Mouse (Mus musculus) megakaryocyte, embryonic 14.5 days (primary cell): ENCODE measurements at regions not wholly inside any gene's neighbourhood (a gene's known extent, or its start where the extent isn't known, plus 50 kb on each side); places are given as distances from the start of the nearest gene placed in this dataset.

ENCODE experiments used
- H3K27me3 ChIP-seq: replicated peaks from 2 replicates; pipeline ENCODE3; 2012; ENCODE audit warnings: inconsistent platforms
- H3K36me3 ChIP-seq: replicated peaks from 2 replicates; pipeline ENCODE3; 2012; ENCODE audit warnings: low read length, inconsistent platforms, mixed read lengths
- H3K4me1 ChIP-seq: 2 replicates; pipeline ENCODE4 v1.6.1; 2012; ENCODE audit warnings: inconsistent platforms
- H3K4me3 ChIP-seq: replicated peaks from 2 replicates; pipeline ENCODE3; 2012; ENCODE audit warnings: moderate library complexity, mild to moderate bottlenecking, inconsistent platforms
- H3K9me3 ChIP-seq: 2 replicates; pipeline ENCODE4 v1.6.1; 2012; ENCODE audit warnings: inconsistent platforms
- FLI1 ChIP-seq: IDR thresholded peaks from 2 replicates; pipeline ENCODE4 v1.6.1; 2012; ENCODE audit warnings: low read length, inconsistent platforms, mixed read lengths
- GATA1 ChIP-seq: IDR thresholded peaks from 3 replicates; pipeline ENCODE4 v1.6.1; 2012; ENCODE audit warnings: mixed read lengths, low read length, inconsistent platforms, borderline replicate concordance

GRCm38 (mm10) chr7:39864130-39864529 is 346.6 kb downstream of the Zfp619 start:
- TF ChIP-seq FLI1: no peak
- no peak for TF ChIP-seq GATA1
- Histone ChIP-seq H3K36me3 (no peaks in the 10 kb centered on the region), H3K4me3 (no peak overlapping the region), H3K4me1 (no peaks in the 10 kb centered on the region), H3K9me3 (peaks cover 14% of the 10 kb centered on the region), H3K27me3 (no peaks in the 10 kb centered on the region)

- Histone ChIP-seq H3K4me1 (no peaks in the 10 kb centered on the region), H3K36me3 (no peaks in the 10 kb centered on the region), H3K27me3 (no peaks in the 10 kb centered on the region), H3K9me3 (peaks cover 8% of the 10 kb centered on the region), H3K4me3 (no peak overlapping the region)
- TF ChIP-seq GATA1 (no peak), FLI1 (no peak)
These were observed 347.2 kb downstream of the Zfp619 start for GRCm38 (mm10) chr7:39864781-39865180.

GRCm38 (mm10) chr7:39866674-39867428 is 349.3 kb downstream of the Zfp619 start:
- TF ChIP-seq FLI1: no peak
- no peak for TF ChIP-seq GATA1
- H3K27me3 ChIP-seq: no peaks in the 10 kb centered on the region
- H3K9me3 ChIP-seq: peaks cover 11% of the 10 kb centered on the region
- no peaks in the 10 kb centered on the region for H3K36me3 ChIP-seq
- H3K4me3 ChIP-seq: no peak overlapping the region
- no peaks in the 10 kb centered on the region for H3K4me1 ChIP-seq

- no peak overlapping the region for H3K4me3 ChIP-seq
- H3K27me3 ChIP-seq: no peaks in the 10 kb centered on the region
- H3K36me3 ChIP-seq: no peaks in the 10 kb centered on the region
- H3K4me1 ChIP-seq: no peaks in the 10 kb centered on the region
- peaks cover 12% of the 10 kb centered on the region for H3K9me3 ChIP-seq
- TF ChIP-seq GATA1 (no peak), FLI1 (no peak)
These were observed 349.9 kb downstream of the Zfp619 start for GRCm38 (mm10) chr7:39867451-39867850.

- peaks cover 21% of the 10 kb centered on the region for H3K9me3 ChIP-seq
These were observed 364.5 kb downstream of the Zfp619 start for GRCm38 (mm10) chr7:39882113-39882512.

GRCm38 (mm10) chr7:39894208-39894896 is 376.8 kb downstream of the Zfp619 start:
- Histone ChIP-seq H3K9me3 (peaks cover 12% of the 10 kb centered on the region; the same call in 1 of the 2 replicates), H3K27me3 (no peaks in the 10 kb centered on the region), H3K36me3 (no peaks in the 10 kb centered on the region), H3K4me3 (no peak overlapping the region), H3K4me1 (no peaks in the 10 kb centered on the region)
- TF ChIP-seq GATA1 (no peak), FLI1 (no peak)

More at GRCm38 (mm10) chr7:39882113-39882512, 364.5 kb downstream of the Zfp619 start:
- H3K4me1 ChIP-seq: no peaks in the 10 kb centered on the region
- H3K36me3 ChIP-seq: no peaks in the 10 kb centered on the region
- no peaks in the 10 kb centered on the region for H3K27me3 ChIP-seq
- TF ChIP-seq GATA1 (no peak), FLI1 (no peak)
- H3K4me3 ChIP-seq: no peak overlapping the region

GRCm38 (mm10) chr7:39896918-39897317 is 379.4 kb downstream of the Zfp619 start:
- TF ChIP-seq GATA1 (no peak), FLI1 (no peak)

GRCm38 (mm10) chr7:39898268-39898667 is 380.7 kb downstream of the Zfp619 start:
- H3K4me1 ChIP-seq: no peaks in the 10 kb centered on the region
- H3K27me3 ChIP-seq: no peaks in the 10 kb centered on the region
- no peak overlapping the region for H3K4me3 ChIP-seq
- no peaks in the 10 kb centered on the region for H3K36me3 ChIP-seq
- TF ChIP-seq GATA1: no peak
- no peak for TF ChIP-seq FLI1
- peaks cover 11% of the 10 kb centered on the region; the same call in 1 of the 2 replicates for H3K9me3 ChIP-seq

More at GRCm38 (mm10) chr7:39896918-39897317, 379.4 kb downstream of the Zfp619 start:
- H3K36me3 ChIP-seq: no peaks in the 10 kb centered on the region
- H3K27me3 ChIP-seq: no peaks in the 10 kb centered on the region
- no peaks in the 10 kb centered on the region for H3K4me1 ChIP-seq
- H3K4me3 ChIP-seq: no peak overlapping the region
- H3K9me3 ChIP-seq: peaks cover 9% of the 10 kb centered on the region; the same call in 1 of the 2 replicates

- H3K27me3 ChIP-seq: no peaks in the 10 kb centered on the region
- TF ChIP-seq FLI1 (no peak), GATA1 (no peak)
- H3K4me3 ChIP-seq: no peak overlapping the region
- no peaks in the 10 kb centered on the region for H3K4me1 ChIP-seq
- H3K9me3 ChIP-seq: peaks cover 15% of the 10 kb centered on the region
- no peaks in the 10 kb centered on the region for H3K36me3 ChIP-seq
These were observed 416.4 kb downstream of the Zfp619 start for GRCm38 (mm10) chr7:39933946-39934345.

- no peak for TF ChIP-seq FLI1
- no peak for TF ChIP-seq GATA1
- H3K9me3 ChIP-seq: peaks cover 19% of the 10 kb centered on the region
- H3K27me3 ChIP-seq: no peaks in the 10 kb centered on the region
- no peak overlapping the region for H3K4me3 ChIP-seq
- H3K4me1 ChIP-seq: no peaks in the 10 kb centered on the region
- H3K36me3 ChIP-seq: no peaks in the 10 kb centered on the region
These were observed 419.7 kb downstream of the Zfp619 start for GRCm38 (mm10) chr7:39937262-39937661.
